Mouse (Mus musculus) bone marrow, adult 2 months (tissue): ENCODE measurements at regions not wholly inside any gene's neighbourhood (a gene's known extent, or its start where the extent isn't known, plus 50 kb on each side); places are given as distances from the start of the nearest gene placed in this dataset.

Source experiments
- CTCF ChIP-seq: fragments of 200-500 bp; IDR thresholded peaks from 2 replicates; pipeline ENCODE4 v1.5.1; 2011; ENCODE audit warnings: low read length, control low read depth; ENCODE audit not compliant: control insufficient read depth, insufficient read depth
- POLR2A ChIP-seq: fragments of 200-500 bp; IDR thresholded peaks from 2 replicates; pipeline ENCODE4 v1.6.1; 2011; ENCODE audit warnings: low read depth, mild to moderate bottlenecking, control low read depth, low read length, borderline replicate concordance; ENCODE audit not compliant: control insufficient read depth

- no peak for TF ChIP-seq POLR2A
- no peak for TF ChIP-seq CTCF
Measured at GRCm38 (mm10) chr4:150715051-150715450, 63.1 kb upstream of the Slc45a1 start.
